Mouse (Mus musculus): Measurements from ENCODE around the gene Nedd8. TPM values are rescaled to one million over a fixed set of nuclear protein-coding genes. Genes with fewer than 3 reads are reported as not detected.

Nedd8 gene
- polyA plus RNA-seq (2014; fragmentation: Nextera tagmentation; extraction: Ambion mirVana) = 622 and 636 TPM in 2 replicates

GRCm38 (mm10) chr14:55671833-55672740, at the start of gene Nedd8, which contains the start of gene Gmpr2:
TSS of gene Nedd8 (minus strand) at chr14:55672124.
TSS of gene Gmpr2 (plus strand) at chr14:55671941.
- no peaks in the 10 kb centered on the region for H3K27me3 ChIP-seq (ENCODE audit: control insufficient read depth, insufficient read depth, low read length)
- H3K4me2 ChIP-seq (ENCODE audit: low read depth, low read length) = peak within 1 kb of the TSS; percentile 74
- peaks cover 5% of the 10 kb centered on the region for H3K36me3 ChIP-seq (replicated peaks; ENCODE audit: control insufficient read depth, insufficient read depth, low read depth, low read length)
- H3K27ac ChIP-seq (replicated peaks; ENCODE audit: low read depth, low read length) = peak within 1 kb of the TSS; percentile 70
- H3K4me3 ChIP-seq (ENCODE audit: low read depth, low read length) = peak within 1 kb of the TSS; percentile 70
- WGBS = under 1% methylated on average over 38 of the region's 38 CpGs
- ATAC-seq (replicated peaks; ENCODE audit: insufficient number of reproducible peaks, low FRiP score, low TSS enrichment, low read depth) (peak; percentile 97), DNase-seq (ENCODE audit: low spot score) (peak; percentile 96)
- peak within 1 kb of the TSS; percentile 78 for H3K9ac ChIP-seq (replicated peaks; ENCODE audit: low read length)
- H3K9me3 ChIP-seq (replicated peaks; ENCODE audit: control insufficient read depth, low read length) = no peaks in the 10 kb centered on the region
- no peaks in the 10 kb centered on the region for H3K4me1 ChIP-seq (ENCODE audit: control insufficient read depth, insufficient read depth, low read length)

DNA sequence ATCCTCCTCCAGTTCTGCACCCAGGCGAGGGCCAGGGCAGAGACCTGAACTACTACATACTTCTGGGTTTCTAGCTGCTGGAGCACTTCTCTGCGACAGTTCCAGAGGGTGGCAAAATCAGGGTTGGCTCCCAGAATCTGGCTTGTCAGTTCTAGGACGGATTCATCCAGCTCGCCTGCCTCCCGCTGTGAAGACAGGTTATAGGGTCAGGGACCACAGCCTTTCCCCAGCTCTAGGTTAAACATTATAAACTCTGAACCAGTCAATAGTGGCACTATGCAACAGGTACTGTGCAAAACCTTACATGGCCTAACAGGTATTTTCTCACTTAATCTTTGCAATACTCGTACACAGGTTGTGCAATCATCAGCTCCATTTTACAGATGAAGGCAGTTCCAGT, 49.2 kb upstream of the Nedd8 start:
- Histone ChIP-seq H3K4me3 (ENCODE audit: low read depth, low read length) (peak overlapping the region; percentile 75), H3K4me2 (ENCODE audit: low read depth, low read length) (peak overlapping the region; percentile 69), H3K9ac (replicated peaks; ENCODE audit: low read length) (peak overlapping the region; percentile 72), H3K27ac (replicated peaks; ENCODE audit: low read depth, low read length) (no peak overlapping the region), H3K4me1 (ENCODE audit: control insufficient read depth, insufficient read depth, low read length) (no peaks in the 10 kb centered on the region), H3K9me3 (replicated peaks; ENCODE audit: control insufficient read depth, low read length) (no peaks in the 10 kb centered on the region), H3K36me3 (replicated peaks; ENCODE audit: control insufficient read depth, insufficient read depth, low read depth, low read length) (peaks cover 3% of the 10 kb centered on the region; the same call in 1 of the 2 replicates), H3K27me3 (ENCODE audit: control insufficient read depth, insufficient read depth, low read length) (no peaks in the 10 kb centered on the region)
- ATAC-seq (replicated peaks; ENCODE audit: insufficient number of reproducible peaks, low FRiP score, low TSS enrichment, low read depth) = no peak
- DNase-seq (ENCODE audit: low spot score) = no peak
- 78% methylated on average over 6 of the region's 6 CpGs for WGBS

DNA sequence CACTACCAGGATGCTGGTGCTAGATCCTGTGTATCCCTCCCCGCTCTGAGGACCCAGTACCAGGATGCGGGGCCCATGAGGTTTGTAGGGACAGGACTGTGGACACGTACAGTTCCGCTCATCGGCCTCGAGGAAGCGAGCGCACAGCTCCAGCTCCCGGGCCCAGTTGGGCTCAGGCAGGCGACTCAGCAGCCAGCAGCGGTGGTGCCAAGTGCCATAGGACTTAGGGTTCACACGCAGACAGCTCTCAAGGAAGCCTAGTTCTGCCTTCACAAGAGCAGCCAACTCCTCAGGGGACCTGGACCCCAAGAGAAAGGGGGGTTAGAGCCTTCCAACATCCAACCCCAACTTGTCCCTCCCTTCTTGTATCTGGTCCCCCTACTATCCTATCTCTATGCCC, 48.7 kb upstream of the Nedd8 start:
- H3K9ac ChIP-seq (replicated peaks; ENCODE audit: low read length) = no peak overlapping the region
- H3K4me3 ChIP-seq (ENCODE audit: low read depth, low read length) = no peak overlapping the region
- no peak for DNase-seq (ENCODE audit: low spot score)
- H3K27me3 ChIP-seq (ENCODE audit: control insufficient read depth, insufficient read depth, low read length) = no peaks in the 10 kb centered on the region
- no peak overlapping the region for H3K4me2 ChIP-seq (ENCODE audit: low read depth, low read length)
- H3K36me3 ChIP-seq (replicated peaks; ENCODE audit: control insufficient read depth, insufficient read depth, low read depth, low read length) = peaks cover 3% of the 10 kb centered on the region; the same call in 1 of the 2 replicates
- no peaks in the 10 kb centered on the region for H3K9me3 ChIP-seq (replicated peaks; ENCODE audit: control insufficient read depth, low read length)
- H3K27ac ChIP-seq (replicated peaks; ENCODE audit: low read depth, low read length) = no peak overlapping the region
- no peaks in the 10 kb centered on the region for H3K4me1 ChIP-seq (ENCODE audit: control insufficient read depth, insufficient read depth, low read length)
- ATAC-seq (replicated peaks; ENCODE audit: insufficient number of reproducible peaks, low FRiP score, low TSS enrichment, low read depth) = no peak
- 89% methylated on average over 12 of the region's 12 CpGs for WGBS

GRCm38 (mm10) chr14:55719737-55720136, 47.8 kb upstream of the Nedd8 start:
- WGBS = 86% methylated on average over 6 of the region's 6 CpGs
- Histone ChIP-seq H3K4me1 (ENCODE audit: control insufficient read depth, insufficient read depth, low read length) (no peaks in the 10 kb centered on the region), H3K27me3 (ENCODE audit: control insufficient read depth, insufficient read depth, low read length) (no peaks in the 10 kb centered on the region), H3K9ac (replicated peaks; ENCODE audit: low read length) (no peak overlapping the region), H3K27ac (replicated peaks; ENCODE audit: low read depth, low read length) (no peak overlapping the region), H3K9me3 (replicated peaks; ENCODE audit: control insufficient read depth, low read length) (no peaks in the 10 kb centered on the region), H3K36me3 (replicated peaks; ENCODE audit: control insufficient read depth, insufficient read depth, low read depth, low read length) (peaks cover 3% of the 10 kb centered on the region; the same call in 1 of the 2 replicates), H3K4me3 (ENCODE audit: low read depth, low read length) (no peak overlapping the region), H3K4me2 (ENCODE audit: low read depth, low read length) (no peak overlapping the region)
- ATAC-seq (replicated peaks; ENCODE audit: insufficient number of reproducible peaks, low FRiP score, low TSS enrichment, low read depth) = no peak
- DNase-seq (ENCODE audit: low spot score) = no peak

DNA sequence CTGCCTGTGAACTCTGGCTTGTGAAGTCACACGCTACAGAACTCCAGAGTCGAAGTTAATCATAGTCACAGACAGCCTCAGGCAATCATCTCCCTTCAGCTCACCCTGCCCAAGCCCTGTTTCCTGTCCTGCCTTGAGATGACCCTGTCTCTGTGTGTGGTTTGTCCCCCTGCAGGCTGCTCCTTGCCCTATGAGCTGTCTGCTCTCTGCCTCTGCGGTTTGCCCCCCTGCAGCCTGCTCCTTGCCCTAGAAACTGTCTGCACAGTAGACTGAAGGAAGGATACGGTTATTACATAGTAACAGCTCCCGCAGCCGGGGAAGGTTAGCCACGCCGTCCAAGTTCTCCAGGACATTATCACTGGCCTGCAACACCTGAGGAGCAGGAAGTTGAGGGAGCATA, 45.0 kb upstream of the Nedd8 start:
- ATAC-seq (replicated peaks; ENCODE audit: insufficient number of reproducible peaks, low FRiP score, low TSS enrichment, low read depth) = no peak
- H3K27me3 ChIP-seq (ENCODE audit: control insufficient read depth, insufficient read depth, low read length) = peaks cover 4% of the 10 kb centered on the region
- no peak for DNase-seq (ENCODE audit: low spot score)
- 42% methylated on average over 8 of the region's 8 CpGs for WGBS
- peaks cover 3% of the 10 kb centered on the region; the same call in 1 of the 2 replicates for H3K36me3 ChIP-seq (replicated peaks; ENCODE audit: control insufficient read depth, insufficient read depth, low read depth, low read length)
- H3K4me1 ChIP-seq (ENCODE audit: control insufficient read depth, insufficient read depth, low read length) = no peaks in the 10 kb centered on the region
- no peaks in the 10 kb centered on the region for H3K9me3 ChIP-seq (replicated peaks; ENCODE audit: control insufficient read depth, low read length)
- no peak overlapping the region for H3K4me3 ChIP-seq (ENCODE audit: low read depth, low read length)
- no peak overlapping the region for H3K9ac ChIP-seq (replicated peaks; ENCODE audit: low read length)
- H3K27ac ChIP-seq (replicated peaks; ENCODE audit: low read depth, low read length) = no peak overlapping the region
- no peak overlapping the region for H3K4me2 ChIP-seq (ENCODE audit: low read depth, low read length)

- Histone ChIP-seq H3K27ac (replicated peaks; ENCODE audit: low read depth, low read length) (no peak overlapping the region), H3K4me1 (ENCODE audit: control insufficient read depth, insufficient read depth, low read length) (no peaks in the 10 kb centered on the region), H3K36me3 (replicated peaks; ENCODE audit: control insufficient read depth, insufficient read depth, low read depth, low read length) (peaks cover 3% of the 10 kb centered on the region; the same call in 1 of the 2 replicates), H3K9ac (replicated peaks; ENCODE audit: low read length) (no peak overlapping the region), H3K4me3 (ENCODE audit: low read depth, low read length) (no peak overlapping the region), H3K4me2 (ENCODE audit: low read depth, low read length) (no peak overlapping the region), H3K9me3 (replicated peaks; ENCODE audit: control insufficient read depth, low read length) (no peaks in the 10 kb centered on the region), H3K27me3 (ENCODE audit: control insufficient read depth, insufficient read depth, low read length) (peaks cover 4% of the 10 kb centered on the region)
- WGBS = 96% methylated on average over 6 of the region's 6 CpGs
- no peak for ATAC-seq (replicated peaks; ENCODE audit: insufficient number of reproducible peaks, low FRiP score, low TSS enrichment, low read depth)
- no peak for DNase-seq (ENCODE audit: low spot score)
Observed at GRCm38 (mm10) chr14:55716271-55716670, 44.3 kb upstream of the Nedd8 start.

DNA sequence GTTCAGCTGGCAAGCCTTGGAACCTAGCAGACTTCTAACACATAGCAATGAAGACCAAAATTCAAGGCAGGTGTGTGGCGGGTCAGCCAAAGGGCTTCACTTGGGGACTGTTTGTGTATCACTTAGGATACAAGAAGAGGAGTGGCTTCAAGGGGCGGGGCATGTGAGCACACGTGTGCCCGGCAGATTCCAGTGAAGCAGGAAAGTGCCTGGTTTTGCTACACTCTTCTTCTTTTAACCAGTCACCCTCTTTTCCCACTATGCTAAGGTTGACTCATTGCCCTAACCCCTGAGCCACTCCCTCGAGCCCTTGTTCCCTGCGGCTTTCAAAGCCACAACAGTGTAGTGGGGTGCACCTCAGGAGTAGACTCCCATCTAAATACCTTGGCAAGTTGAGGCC, 43.0 kb upstream of the Nedd8 start:
- H3K4me3 ChIP-seq (ENCODE audit: low read depth, low read length) = no peak overlapping the region
- no peaks in the 10 kb centered on the region for H3K4me1 ChIP-seq (ENCODE audit: control insufficient read depth, insufficient read depth, low read length)
- H3K9me3 ChIP-seq (replicated peaks; ENCODE audit: control insufficient read depth, low read length) = no peaks in the 10 kb centered on the region
- peak; percentile 29 for DNase-seq (ENCODE audit: low spot score)
- no peak overlapping the region for H3K4me2 ChIP-seq (ENCODE audit: low read depth, low read length)
- no peak for ATAC-seq (replicated peaks; ENCODE audit: insufficient number of reproducible peaks, low FRiP score, low TSS enrichment, low read depth)
- 37% methylated on average over 6 of the region's 6 CpGs for WGBS
- H3K9ac ChIP-seq (replicated peaks; ENCODE audit: low read length) = no peak overlapping the region
- peaks cover 3% of the 10 kb centered on the region; the same call in 1 of the 2 replicates for H3K36me3 ChIP-seq (replicated peaks; ENCODE audit: control insufficient read depth, insufficient read depth, low read depth, low read length)
- no peak overlapping the region for H3K27ac ChIP-seq (replicated peaks; ENCODE audit: low read depth, low read length)
- peaks cover 4% of the 10 kb centered on the region for H3K27me3 ChIP-seq (ENCODE audit: control insufficient read depth, insufficient read depth, low read length)

GRCm38 (mm10) chr14:55713729-55714122, 41.8 kb upstream of the Nedd8 start, which contains the start of gene Tgm1:
TSS of gene Tgm1 (minus strand) at chr14:55713926.
- ATAC-seq (replicated peaks; ENCODE audit: insufficient number of reproducible peaks, low FRiP score, low TSS enrichment, low read depth) = no peak
- H3K4me2 ChIP-seq (ENCODE audit: low read depth, low read length) = peak within 1 kb of the TSS; percentile 22; the same call in 1 of the 2 replicates
- H3K9ac ChIP-seq (replicated peaks; ENCODE audit: low read length) = no peak within 1 kb of the TSS
- H3K4me1 ChIP-seq (ENCODE audit: control insufficient read depth, insufficient read depth, low read length) = no peaks in the 10 kb centered on the region
- no peaks in the 10 kb centered on the region for H3K9me3 ChIP-seq (replicated peaks; ENCODE audit: control insufficient read depth, low read length)
- DNase-seq (ENCODE audit: low spot score) = no peak
- 20% methylated on average over 4 of the region's 4 CpGs for WGBS
- peaks cover 3% of the 10 kb centered on the region; the same call in 1 of the 2 replicates for H3K36me3 ChIP-seq (replicated peaks; ENCODE audit: control insufficient read depth, insufficient read depth, low read depth, low read length)
- H3K27ac ChIP-seq (replicated peaks; ENCODE audit: low read depth, low read length) = no peak within 1 kb of the TSS
- no peak within 1 kb of the TSS for H3K4me3 ChIP-seq (ENCODE audit: low read depth, low read length)
- H3K27me3 ChIP-seq (ENCODE audit: control insufficient read depth, insufficient read depth, low read length) = peaks cover 4% of the 10 kb centered on the region

All from embryonic facial prominence, embryonic 11.5 days (tissue).